Mouse (Mus musculus): ENCODE results near the gene Lgals1.

The Lgals1 gene

DNA sequence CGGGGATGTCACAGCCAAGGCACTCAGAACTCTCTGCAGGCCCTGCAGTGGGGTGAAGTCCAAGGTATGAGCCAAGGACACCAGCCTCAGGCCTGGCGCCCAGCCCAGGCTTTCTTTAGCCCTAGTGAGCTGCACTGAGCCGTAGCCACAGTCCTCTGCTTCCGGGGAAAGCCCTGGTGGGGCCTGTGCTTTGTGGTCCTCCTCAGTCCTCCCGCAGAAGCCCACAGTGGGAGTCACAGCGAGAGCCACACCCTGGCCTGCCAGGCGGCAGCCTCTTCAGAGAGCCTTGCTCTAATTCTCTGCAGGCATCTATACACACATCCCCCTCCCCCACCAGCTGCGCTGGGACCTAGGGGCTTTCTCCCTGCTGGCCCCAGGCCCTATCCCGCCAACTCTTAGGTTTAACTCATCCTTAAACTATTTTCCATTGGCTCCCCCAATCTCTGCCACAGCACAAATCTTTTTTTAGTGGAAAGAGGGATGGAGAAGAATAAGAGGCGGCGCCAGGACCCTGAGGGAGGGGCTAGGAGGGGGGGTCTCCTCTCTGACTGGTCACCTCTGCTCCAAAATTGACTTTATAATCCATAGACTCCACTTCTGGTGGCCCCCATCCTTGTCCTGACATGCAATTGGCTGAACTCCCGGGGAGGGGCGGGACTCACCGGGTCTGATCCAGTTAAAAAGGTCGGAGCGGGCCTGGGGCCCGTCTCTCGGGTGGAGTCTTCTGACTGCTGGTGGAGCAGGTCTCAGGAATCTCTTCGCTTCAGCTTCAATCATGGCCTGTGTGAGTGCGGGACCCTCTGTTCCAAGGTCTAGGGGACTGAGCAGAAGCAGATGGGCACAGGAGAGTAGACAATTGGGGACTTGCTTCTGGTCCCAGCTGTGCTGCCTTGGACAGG is at the start of gene Lgals1:
Gene Lgals1, plus strand, starts transcription at position 705 of the 899 bp plus-strand sequence.
- peak; percentile 93 to 97 for DNase-seq (ENCODE audit: inconsistent age in 2 of 2, low spot score in 1 of 2)

DNA sequence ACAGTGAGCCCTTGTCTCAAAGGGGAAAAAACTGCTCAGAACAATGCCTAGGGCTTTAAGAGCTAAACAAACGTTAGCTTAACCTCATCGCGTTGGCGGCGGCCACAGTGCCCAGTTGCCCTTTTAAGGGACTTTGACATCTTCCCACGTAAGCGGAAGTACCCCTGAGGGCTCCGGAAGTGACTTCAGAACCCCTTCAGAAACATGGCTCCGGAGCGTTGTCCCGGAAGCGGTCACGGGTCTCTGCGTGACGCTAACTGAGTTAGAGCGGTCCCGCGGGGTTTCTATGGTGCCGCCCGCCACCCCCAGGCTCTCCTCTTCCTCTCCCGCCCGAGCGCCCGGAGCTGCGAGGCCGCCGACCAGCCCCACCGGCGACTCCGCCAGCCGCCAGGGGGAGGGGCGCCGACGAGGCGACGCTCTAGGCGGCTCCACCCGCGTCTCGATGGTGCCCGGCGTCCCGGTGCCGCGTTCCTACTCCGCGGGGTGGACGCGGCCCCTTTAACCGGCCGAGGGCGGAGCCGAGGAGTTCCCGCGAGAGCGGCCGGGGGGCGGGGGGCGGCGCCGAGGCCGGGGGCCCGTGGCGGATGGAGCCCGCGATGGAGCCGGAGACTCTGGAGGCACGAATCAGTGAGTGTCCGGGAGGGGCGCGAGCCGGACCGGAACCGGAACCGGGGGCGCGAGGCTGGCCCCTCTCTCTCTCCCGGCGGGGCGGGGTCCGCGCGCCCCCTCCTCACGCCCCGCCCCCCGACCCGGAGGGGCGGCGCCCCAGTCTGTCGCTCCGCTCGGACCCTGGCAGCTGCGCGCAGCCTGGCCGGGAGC is 49.3 kb upstream of the Lgals1 start, which contains the start of gene Gga1:
Gene Gga1, plus strand, starts transcription at position 200 of the 819 bp plus-strand sequence.
- DNase-seq (ENCODE audit: inconsistent age in 2 of 2, low spot score in 1 of 2), result peak; percentile 96 to 99

DNA sequence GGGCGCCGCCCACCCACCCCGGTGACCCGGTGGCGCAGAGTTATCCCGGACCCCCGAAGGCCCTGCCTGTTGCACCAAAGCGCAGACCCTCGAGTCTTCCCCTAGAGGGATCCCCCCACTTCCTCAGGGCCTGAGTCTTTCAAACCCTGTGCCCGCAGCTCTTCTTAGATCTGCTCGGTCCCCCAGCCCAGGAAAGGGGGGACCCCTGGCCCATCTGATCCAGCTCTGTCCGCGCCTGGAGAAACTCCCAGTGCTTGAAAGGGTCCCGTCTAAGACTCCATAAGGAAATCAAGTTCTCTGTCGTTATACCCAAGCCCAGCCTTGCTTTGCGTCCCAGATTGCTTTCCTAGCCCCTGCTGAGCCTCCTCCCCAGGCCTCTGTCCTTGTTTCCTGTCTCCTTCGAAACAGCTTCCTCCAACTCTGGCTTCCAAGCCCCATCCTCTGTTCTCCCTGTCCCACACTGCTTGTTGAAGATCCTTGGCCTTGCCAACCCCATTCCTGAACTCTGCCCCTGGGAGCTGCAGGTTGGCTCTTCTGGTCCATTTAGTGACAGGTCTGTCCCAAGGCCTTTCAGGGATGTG is 48.6 kb upstream of the Lgals1 start:
- DNase-seq (ENCODE audit: inconsistent age in 2 of 2, low spot score in 1 of 2), result no peak

DNA sequence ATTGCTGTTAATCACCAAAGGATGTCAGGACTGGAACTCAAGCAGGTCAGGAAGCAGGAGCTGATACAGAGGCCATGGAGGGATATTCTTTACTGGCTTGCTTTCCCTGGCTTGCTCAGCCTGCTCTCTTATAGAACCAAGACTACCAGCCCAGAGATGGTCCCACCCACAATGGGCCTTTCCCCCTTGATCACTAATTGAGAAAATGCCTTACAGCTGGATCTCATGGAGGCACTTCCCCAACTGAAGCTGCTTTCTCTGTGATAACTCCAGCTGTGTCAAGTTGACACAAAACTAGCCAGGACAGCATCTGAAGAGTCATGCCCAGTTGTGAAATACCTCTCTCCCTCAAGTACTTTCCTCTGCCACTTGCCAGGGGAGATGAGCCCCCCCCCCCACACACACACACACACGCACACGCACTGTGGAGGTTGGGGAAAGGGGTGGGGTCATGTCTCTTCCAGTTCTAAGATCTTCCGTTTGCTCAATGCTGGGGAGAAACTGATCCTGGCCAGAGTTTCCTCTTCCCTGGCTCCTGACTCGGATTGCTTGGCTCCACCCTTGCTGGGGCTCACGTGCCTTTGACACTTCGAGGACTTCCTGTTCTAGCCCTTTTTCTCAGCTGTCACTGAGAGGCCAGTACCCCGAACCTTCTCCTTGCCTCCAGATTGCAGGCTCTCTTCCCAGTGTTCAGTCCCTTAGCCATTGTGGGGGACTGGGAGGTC is 47.6 kb upstream of the Lgals1 start:
- peak in 1 of 2 experiments; percentile 58 for DNase-seq (ENCODE audit: inconsistent age in 2 of 2, low spot score in 1 of 2)

DNA sequence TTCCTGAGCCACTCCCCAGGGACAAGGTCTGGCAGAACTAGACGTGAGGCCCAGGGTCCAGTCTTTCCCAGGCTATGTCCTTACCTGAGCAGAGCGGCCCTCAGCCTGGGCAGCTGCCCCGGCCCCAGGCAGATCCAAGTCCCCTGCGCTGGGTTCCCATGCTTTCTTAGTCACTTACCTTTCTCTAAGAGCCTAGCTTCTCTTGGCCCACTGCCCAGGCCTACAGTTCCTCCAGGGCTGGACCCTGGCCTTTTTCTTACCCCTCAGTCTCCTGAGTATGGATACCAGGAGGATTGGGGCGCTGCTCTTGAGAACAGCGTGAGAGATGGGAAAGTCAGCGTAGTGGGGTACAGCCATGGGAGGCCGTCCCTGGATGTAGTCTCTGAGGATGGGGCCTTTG is 46.1 kb upstream of the Lgals1 start:
- DNase-seq (ENCODE audit: inconsistent age in 2 of 2, low spot score in 1 of 2), result no peak

DNA sequence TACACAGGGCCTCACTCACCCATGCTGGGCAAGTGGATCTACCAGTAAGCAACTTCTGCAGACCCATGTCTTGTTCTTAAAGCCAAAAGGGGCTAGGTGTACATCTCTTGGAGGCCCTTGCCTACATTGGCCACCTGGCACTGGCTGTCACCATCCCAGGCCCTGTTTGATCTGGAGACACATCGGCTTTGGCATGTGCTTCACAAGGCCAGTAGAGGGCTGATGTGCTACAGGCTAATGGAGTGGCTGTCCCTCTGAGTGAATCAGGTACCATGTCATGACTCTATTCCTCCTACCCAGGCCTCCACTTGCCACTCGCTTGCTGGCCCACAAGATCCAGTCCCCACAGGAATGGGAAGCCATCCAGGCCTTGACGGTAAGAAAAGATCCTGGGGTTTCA is 44.7 kb upstream of the Lgals1 start:
- DNase-seq (ENCODE audit: inconsistent age in 2 of 2, low spot score in 1 of 2), result no peak

DNA sequence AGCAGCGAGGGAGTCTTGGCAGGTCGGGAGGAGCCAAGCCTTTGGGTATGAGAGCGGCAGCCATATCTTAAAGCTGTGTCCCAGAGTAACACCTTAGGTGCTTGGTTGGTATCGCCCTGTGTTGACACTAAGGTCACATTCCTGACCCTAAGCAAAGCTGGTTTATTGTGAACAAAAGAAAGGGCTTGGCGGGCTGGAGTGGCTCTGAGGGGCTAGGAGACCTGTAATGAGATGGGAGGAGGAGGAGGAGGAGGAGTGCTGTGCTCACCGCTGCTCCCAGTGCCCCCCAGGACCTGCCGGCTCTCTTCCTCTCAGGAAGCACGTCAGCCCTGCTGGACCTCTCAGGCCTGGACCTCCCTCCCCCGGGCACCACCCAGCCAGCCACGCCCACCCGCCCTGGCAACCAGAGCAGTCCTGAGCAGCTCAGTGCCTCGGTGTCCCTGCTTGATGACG is 37.1 kb upstream of the Lgals1 start:
- DNase-seq (ENCODE audit: inconsistent age in 2 of 2, low spot score in 1 of 2), result no peak

DNA sequence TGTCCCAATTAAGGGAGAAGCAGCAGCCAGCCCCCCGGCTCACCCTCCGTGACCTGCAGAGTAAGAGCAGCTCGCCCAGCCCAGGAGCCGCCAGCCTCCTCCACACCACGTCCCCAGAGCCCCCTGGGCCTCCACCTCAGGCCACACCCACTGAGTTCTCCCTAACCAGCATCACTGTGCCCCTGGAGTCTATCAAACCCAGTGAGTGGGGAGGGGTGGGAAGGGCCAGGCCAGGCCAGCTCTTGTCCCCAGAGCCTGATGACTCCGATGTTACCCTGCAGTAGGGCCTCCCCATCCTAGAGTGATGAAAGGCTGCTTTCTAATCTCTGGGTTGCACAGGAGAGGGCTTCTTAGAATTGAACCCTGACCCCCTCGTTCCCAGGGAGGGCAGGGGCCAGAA is 34.1 kb upstream of the Lgals1 start:
- no peak for DNase-seq (ENCODE audit: inconsistent age in 2 of 2, low spot score in 1 of 2)

DNA sequence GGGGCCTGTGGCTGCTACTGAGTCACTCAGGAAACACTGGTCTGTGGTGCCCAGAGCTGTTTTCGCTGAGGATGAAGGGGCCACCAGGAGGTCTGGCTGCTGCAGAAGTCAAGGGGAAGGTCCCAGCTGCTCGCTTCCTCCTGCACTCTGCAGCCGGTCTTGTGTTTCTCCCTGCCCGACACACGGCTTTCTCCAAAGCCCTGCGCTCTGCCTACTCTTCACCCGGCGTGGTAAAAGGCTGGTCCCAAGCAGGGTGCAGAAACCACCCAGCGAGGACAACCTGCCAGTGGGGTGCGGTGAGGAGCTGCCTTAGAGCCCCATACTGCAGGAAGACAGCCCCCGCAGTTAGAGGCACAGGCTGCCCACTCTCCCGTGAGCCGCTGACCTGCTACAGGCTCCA is 31.8 kb upstream of the Lgals1 start:
- DNase-seq (ENCODE audit: inconsistent age in 2 of 2, low spot score in 1 of 2), result peak in 1 of 2 experiments; percentile 35

DNA sequence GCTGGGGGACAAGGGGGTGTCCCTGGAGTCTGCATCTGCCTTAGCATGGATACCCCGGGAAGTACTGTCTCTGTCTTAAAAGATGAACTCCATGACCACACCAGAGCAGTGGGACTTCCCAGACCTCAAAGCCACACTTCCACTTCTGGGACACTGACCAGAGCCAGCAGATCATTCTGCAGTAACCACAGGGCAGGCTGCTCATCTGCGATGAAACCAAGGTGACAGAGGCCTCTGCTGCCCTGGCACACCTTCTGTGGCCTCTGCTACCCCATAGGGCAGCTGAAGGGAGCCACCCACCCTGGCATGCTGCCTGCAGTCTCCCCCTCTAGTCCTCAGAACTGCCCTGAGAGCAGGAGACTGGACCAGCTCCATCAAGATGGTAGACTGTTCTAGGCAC is 30.8 kb upstream of the Lgals1 start:
- peak in 1 of 2 experiments; percentile 45 for DNase-seq (ENCODE audit: inconsistent age in 2 of 2, low spot score in 1 of 2)

DNA sequence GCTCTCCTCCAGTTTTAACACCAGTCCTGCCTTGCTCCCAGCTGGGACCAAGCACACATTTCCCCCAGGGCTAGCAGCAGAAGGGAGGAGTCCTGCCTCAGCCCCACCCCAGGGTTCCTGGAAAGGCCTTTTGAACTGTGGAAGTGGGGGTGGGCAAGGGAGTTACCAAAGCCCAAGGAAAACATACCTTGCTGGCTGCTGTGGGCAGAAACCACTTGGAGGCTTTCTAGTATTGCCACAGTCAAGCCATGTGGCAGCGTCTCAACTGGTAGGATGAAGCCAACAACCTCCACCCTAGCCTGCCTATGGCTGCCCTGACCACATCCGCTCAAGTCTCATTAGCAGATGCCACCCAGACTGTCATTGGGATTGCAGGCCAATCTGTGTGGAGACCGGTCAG is 30.4 kb upstream of the Lgals1 start:
- DNase-seq (ENCODE audit: inconsistent age in 2 of 2, low spot score in 1 of 2), result peak in 1 of 2 experiments; percentile 37

DNA sequence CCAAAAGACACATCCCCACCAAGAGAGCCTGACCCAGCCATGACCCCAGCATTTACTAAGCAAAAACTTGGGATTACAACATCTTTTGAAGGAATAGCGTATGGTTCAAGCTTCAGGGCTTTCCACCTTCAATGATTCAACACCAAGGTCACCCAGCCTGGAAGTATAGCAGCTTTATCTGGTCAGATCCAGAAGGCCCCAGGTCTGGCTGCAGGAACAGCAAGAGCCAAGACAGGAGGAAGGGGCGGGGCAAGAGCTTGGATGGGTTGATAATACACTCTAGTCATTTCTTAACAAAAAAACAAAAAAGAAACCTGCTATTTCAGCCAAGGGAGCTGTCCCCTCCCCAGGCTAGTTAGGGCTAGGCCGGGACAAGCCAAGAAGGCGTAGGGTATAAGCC is 29.0 kb upstream of the Lgals1 start:
- DNase-seq (ENCODE audit: inconsistent age in 2 of 2, low spot score in 1 of 2), result peak; percentile 56 to 74

DNA sequence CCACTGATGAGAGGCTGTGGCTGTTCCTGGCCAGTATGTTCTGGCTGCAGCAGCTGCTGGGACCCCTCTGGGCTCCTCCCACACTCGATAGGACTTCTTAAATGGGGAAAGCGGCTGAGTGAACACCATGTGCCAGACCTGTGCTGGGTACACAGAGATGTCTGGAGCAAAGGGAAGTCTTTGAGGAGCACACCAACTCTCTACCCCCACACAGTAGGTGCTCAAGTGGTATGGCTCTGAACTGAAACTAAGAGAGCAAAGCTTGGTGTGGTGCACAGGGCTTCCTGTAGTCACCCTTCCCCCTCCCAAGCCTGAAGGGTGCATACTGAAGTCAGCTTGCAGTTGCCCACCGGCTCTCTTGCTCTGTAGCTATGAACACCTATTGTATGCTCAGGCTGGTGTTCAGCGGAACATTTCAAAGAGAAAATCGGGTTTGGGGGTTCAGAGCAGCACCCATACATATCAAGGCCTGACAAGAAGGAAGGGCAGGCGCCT is 28.0 kb upstream of the Lgals1 start:
- no peak for DNase-seq (ENCODE audit: inconsistent age in 2 of 2, low spot score in 1 of 2)

DNA sequence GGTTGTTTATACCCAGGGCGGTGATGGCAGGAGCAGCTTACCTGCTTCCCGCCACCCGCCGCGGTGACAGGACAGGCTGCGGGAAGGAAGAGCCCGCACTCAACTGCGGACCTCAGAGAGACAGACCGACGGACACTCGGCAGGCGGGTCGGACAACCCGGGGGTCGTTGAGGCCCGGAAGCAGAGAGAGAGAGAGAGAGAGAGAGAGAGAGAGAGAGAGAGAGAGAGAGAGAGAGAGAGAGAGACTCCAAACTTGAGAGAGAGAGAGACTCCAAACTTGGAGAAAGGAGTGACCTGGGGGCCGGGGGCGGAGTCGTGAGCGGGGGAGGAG is 27.2 kb upstream of the Lgals1 start, which contains the start of gene Gm49510:
Gene Gm49510, plus strand, starts transcription at position 259 of the 331 bp plus-strand sequence.
- DNase-seq (ENCODE audit: inconsistent age in 2 of 2, low spot score in 1 of 2), result no peak

DNA sequence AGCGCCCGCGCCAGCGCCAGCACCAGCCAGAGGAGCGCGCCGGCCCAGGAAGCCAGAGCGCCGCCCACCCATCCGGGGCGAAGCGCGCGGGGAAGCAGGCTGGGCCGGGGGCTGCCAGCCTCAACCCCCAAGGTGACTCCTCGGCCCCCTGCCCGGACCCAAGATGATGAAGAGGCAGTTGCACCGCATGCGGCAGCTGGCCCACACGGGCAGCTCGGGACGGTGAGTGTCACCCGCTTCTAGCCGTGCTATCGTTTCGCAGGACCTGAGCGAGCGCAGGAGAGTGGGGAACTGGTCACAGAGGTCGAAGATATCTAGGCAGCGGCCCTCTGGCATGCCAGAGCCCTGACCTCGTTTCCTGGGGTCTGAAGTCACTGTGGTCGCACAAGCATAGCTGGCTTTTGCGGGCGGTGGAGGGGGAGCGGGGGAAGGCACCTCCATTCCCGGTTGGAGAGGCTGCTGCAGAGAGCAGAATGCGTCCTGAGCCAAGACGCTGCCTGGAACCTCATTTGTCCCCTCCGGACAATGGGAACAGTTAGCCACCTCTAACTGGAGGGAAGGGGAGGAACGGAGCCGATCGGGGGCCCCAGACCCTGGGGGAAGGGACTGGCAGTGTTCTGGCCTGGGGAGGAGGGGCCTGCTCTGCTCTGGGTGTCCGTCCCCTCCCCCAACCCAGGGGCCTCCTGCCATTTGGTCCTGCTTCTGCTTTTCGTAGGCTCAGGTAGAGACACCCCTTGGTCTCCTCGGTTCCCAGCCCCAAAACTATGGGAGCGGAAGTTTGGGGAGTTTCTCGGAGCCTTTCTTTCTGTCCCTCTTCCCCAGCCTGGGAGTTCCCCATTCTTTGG is 26.6 kb upstream of the Lgals1 start, which contains the start of gene Sh3bp1:
Gene Sh3bp1, plus strand, starts transcription at position 29 of the 845 bp plus-strand sequence.
- DNase-seq (ENCODE audit: inconsistent age in 2 of 2, low spot score in 1 of 2), result peak; percentile 77 to 82

DNA sequence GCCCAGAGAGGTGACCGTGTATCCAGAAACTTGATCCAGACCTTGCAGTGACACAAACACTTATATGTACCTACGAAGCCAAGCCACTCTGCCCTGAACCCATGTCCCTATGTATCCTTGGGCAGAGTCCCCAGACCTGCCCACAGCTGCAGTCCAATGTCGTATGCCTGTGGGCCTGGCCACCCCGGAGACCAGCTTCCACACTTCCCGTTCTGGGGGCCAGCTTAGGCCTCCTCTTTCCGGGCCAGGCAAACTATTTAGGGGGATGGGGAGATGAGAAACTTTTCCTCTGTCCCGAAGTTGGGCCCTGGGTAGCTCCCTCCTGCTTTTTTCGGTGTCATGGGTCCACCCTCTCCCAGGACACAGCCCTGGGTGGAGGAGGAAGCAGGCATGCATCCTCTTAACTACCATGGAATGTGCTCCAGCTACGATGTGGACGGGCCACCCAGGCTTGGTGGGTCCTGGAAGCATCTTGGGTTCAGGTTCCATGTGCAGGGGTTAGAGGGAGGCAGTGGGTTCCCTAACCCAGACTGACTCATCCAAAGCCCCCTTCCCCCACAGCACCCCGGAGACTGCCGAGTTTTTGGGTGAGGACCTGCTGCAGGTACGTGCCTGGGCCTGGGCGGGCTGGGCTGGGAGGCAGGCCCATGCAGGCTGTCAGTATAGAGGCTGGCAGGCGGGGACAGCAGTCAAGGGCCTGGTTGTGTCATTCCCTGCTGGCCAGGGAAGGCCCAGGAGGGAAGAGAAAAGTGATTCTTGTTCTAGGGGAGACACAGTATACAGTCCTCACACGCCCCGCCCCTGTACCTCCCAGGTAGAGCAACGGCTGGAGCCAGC is 25.7 kb upstream of the Lgals1 start:
- no peak for DNase-seq (ENCODE audit: inconsistent age in 2 of 2, low spot score in 1 of 2)

DNA sequence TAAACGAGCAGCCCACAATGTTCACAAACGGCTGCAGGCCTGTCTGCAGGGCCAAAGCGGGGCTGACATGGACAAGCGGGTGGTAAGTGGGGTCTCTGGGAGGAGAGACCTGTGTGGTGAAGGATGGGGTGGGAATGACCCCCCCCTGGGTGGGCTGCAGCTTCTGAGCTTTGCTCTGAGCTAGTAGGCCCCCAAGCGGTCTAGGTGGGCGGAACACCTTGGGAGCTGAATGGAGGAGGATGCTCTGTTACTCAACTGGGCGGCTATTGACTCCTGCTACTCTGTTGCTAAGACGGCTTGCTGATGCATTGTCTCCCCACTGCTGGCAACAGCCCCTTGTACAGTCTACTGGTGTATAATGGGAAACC is 25.1 kb upstream of the Lgals1 start:
- DNase-seq (ENCODE audit: inconsistent age in 2 of 2, low spot score in 1 of 2), result no peak

DNA sequence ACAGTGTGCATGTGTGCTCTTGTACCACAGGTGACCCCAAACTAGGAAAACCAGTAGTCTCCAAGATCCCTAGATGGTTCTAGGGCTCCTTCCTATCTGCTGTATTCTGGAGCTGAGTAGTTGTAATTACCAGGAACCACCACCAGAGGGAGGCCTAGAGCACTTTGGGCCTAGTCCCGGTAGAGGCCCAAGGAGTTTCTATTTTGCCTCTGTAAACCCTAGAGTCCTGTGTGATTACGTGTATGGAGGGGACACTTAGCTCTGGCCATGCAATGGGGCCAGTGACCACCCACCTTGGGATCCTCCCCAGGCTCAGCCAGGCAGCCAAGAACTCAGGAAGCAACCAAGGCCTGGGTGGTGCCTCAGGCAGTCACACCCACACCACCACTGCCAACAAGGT is 23.3 kb upstream of the Lgals1 start:
- peak; percentile 81 to 94 for DNase-seq (ENCODE audit: inconsistent age in 2 of 2, low spot score in 1 of 2)

DNA sequence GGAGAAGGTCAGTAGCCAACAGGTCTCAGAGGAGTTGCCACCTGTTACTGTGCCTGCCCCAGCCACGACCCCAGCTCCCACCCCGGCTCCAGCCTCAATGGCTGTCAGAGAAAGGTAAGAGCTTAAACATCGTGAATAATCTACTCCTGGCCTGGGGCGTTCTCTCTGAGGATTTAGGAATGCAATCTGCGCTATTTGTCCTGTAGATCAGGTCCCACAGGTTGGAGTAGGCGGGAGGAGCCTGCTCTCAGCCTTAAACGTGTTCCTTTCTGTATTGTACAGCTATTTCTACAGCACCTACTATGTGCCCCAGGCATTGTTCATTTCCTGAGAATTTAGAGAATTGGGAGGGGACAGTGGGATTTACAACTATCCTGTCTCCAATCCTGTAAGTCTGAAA is 18.1 kb upstream of the Lgals1 start:
- DNase-seq (ENCODE audit: inconsistent age in 2 of 2, low spot score in 1 of 2), result no peak

Measured in adrenal gland, adult (tissue).